ENCODE assay signal across 10 mouse cellular contexts in genomic region chr3:86195981-86196380, GRCm38 (mm10). TPM values are rescaled to one million over a fixed set of nuclear protein-coding genes. Genes with fewer than 3 reads are reported as not detected.
DNase-seq lines count a peak whose midpoint lies in the region; ATAC-seq lines count a peak whose summit lies in the region.
"Had no signal": no experiment of that assay in that cellular context is flagged by ENCODE, and none has a peak within 500 bp of the region (broad histone marks: within the 10 kb centered on the region; RNA-seq: fewer than 3 reads in every experiment).

No protein-coding gene starts in this region.

- H3K4me3 ChIP-seq in forebrain, embryonic 14.5 days (ENCODE audit: low read depth, low read length): no peak overlapping the region
- H3K4me3 ChIP-seq in forebrain, embryonic 12.5 days (replicated peaks): no peak overlapping the region
- no peak overlapping the region for H3K4me3 ChIP-seq in limb, embryonic 13.5 days
- no peak overlapping the region for H3K4me3 ChIP-seq in limb, embryonic 10.5 days
- H3K4me3 ChIP-seq in megakaryocyte, embryonic 14.5 days (replicated peaks): peak overlapping the region; percentile 70
- H3K4me3 ChIP-seq in liver, embryonic 12.5 days: no peak overlapping the region

- ATAC-seq in forebrain, embryonic 14.5 days: no peak
- no peak for ATAC-seq in forebrain, embryonic 12.5 days (ENCODE audit: low FRiP score)
- no peak for ATAC-seq in limb, embryonic 13.5 days (ENCODE audit: low FRiP score, low read depth)
- ATAC-seq in activated CD4-positive, CD25-positive, alpha-beta regulatory T cell, adult 4 months: no peak
- no peak for ATAC-seq in liver, embryonic 12.5 days

- H3K4me2 ChIP-seq in forebrain, embryonic 14.5 days (ENCODE audit: low read length): no peak overlapping the region
- H3K4me2 ChIP-seq in forebrain, embryonic 12.5 days: no peak overlapping the region
- 0 out of 2 replicates have a peak overlapping the region, but pooled peaks have one; percentile 4 for H3K4me2 ChIP-seq in limb, embryonic 13.5 days (replicated peaks)
- H3K4me2 ChIP-seq in liver, embryonic 12.5 days: no peak overlapping the region
- H3K4me2 ChIP-seq: liver, embryonic 11.5 days had no signal

- H3K27ac ChIP-seq in forebrain, embryonic 14.5 days (ENCODE audit: low read depth, low read length): no peak overlapping the region
- H3K27ac ChIP-seq in forebrain, embryonic 12.5 days: no peak overlapping the region
- H3K27ac ChIP-seq in limb, embryonic 13.5 days: no peak overlapping the region
- no peak overlapping the region for H3K27ac ChIP-seq in limb, embryonic 10.5 days
- no peak overlapping the region for H3K27ac ChIP-seq in liver, embryonic 12.5 days

- no peaks in the 10 kb centered on the region for H3K27me3 ChIP-seq in forebrain, embryonic 14.5 days (replicated peaks; ENCODE audit: control insufficient read depth, insufficient read depth, low read length)
- no peaks in the 10 kb centered on the region for H3K27me3 ChIP-seq in forebrain, embryonic 12.5 days
- no peaks in the 10 kb centered on the region for H3K27me3 ChIP-seq in limb, embryonic 13.5 days
- H3K27me3 ChIP-seq in limb, embryonic 10.5 days (ENCODE audit: low read depth, poor library complexity, severe bottlenecking): no peaks in the 10 kb centered on the region
- H3K27me3 ChIP-seq in megakaryocyte, embryonic 14.5 days (replicated peaks): no peaks in the 10 kb centered on the region
- H3K27me3 ChIP-seq in liver, embryonic 12.5 days (replicated peaks): no peaks in the 10 kb centered on the region

- WGBS in forebrain, embryonic 14.5 days: 41% methylated on average over 15 of the region's 15 CpGs
- 49% methylated on average over 15 of the region's 15 CpGs for WGBS in forebrain, embryonic 12.5 days
- 62% methylated on average over 15 of the region's 15 CpGs for WGBS in limb, embryonic 13.5 days
- WGBS in limb, embryonic 10.5 days: 52% methylated on average over 15 of the region's 15 CpGs
- 57% methylated on average over 15 of the region's 15 CpGs for WGBS in liver, embryonic 12.5 days (ENCODE audit: insufficient replicate concordance)

- no peak overlapping the region for H3K9ac ChIP-seq in forebrain, embryonic 14.5 days (ENCODE audit: low read length)
- no peak overlapping the region for H3K9ac ChIP-seq in forebrain, embryonic 12.5 days
- H3K9ac ChIP-seq in limb, embryonic 13.5 days: no peak overlapping the region
- no peak overlapping the region for H3K9ac ChIP-seq in liver, embryonic 12.5 days

- H3K4me1 ChIP-seq in forebrain, embryonic 14.5 days (ENCODE audit: control insufficient read depth, insufficient read depth, low read length): no peaks in the 10 kb centered on the region
- H3K4me1 ChIP-seq in forebrain, embryonic 12.5 days: no peaks in the 10 kb centered on the region
- H3K4me1 ChIP-seq in limb, embryonic 13.5 days: no peaks in the 10 kb centered on the region
- 0 out of 2 replicates have a peak, but pooled peaks cover 2% of the 10 kb centered on the region for H3K4me1 ChIP-seq in limb, embryonic 10.5 days
- peaks cover 30% of the 10 kb centered on the region for H3K4me1 ChIP-seq in megakaryocyte, embryonic 14.5 days
- no peaks in the 10 kb centered on the region for H3K4me1 ChIP-seq in liver, embryonic 12.5 days

- H3K9me3 ChIP-seq in forebrain, embryonic 14.5 days (replicated peaks; ENCODE audit: control insufficient read depth, low read length): no peaks in the 10 kb centered on the region
- H3K9me3 ChIP-seq in forebrain, embryonic 12.5 days: no peaks in the 10 kb centered on the region
- H3K9me3 ChIP-seq in limb, embryonic 13.5 days: no peaks in the 10 kb centered on the region
- H3K9me3 ChIP-seq in limb, embryonic 10.5 days (replicated peaks): no peaks in the 10 kb centered on the region
- no peaks in the 10 kb centered on the region for H3K9me3 ChIP-seq in megakaryocyte, embryonic 14.5 days
- H3K9me3 ChIP-seq in liver, embryonic 12.5 days (replicated peaks): no peaks in the 10 kb centered on the region

- H3K36me3 ChIP-seq in forebrain, embryonic 14.5 days (ENCODE audit: control insufficient read depth, insufficient read depth, low read length): no peaks in the 10 kb centered on the region
- no peaks in the 10 kb centered on the region for H3K36me3 ChIP-seq in forebrain, embryonic 12.5 days (replicated peaks)
- no peaks in the 10 kb centered on the region for H3K36me3 ChIP-seq in limb, embryonic 13.5 days
- H3K36me3 ChIP-seq in limb, embryonic 10.5 days: no peaks in the 10 kb centered on the region
- no peaks in the 10 kb centered on the region for H3K36me3 ChIP-seq in megakaryocyte, embryonic 14.5 days (replicated peaks; ENCODE audit: low read length)
- H3K36me3 ChIP-seq in liver, embryonic 12.5 days: no peaks in the 10 kb centered on the region

- DNase-seq in forebrain, embryonic 14.5 days (ENCODE audit: low spot score): peak; percentile 9
- no peak for DNase-seq in limb, embryonic 10.5 days (ENCODE audit: low spot score)
- DNase-seq in frontal cortex, postnatal 25 days (ENCODE audit: low spot score in 2 of 2): peak; percentile 3 to 9
- DNase-seq: gastrocnemius, postnatal 14 days had no signal

RNA-seq across cellular contexts. Expression of gene Lrba, which starts 28.5 kb away (rescaled TPM):
- polyA plus RNA-seq in forebrain, embryonic 14.5 days (2014; fragmentation: Nextera tagmentation; extraction: Ambion mirVana): 2.9 and 3.4 TPM in 2 replicates
- polyA plus RNA-seq in forebrain, embryonic 12.5 days (2016; fragmentation: Nextera tagmentation; extraction: Ambion mirVana): 4.2 and 4.4 TPM in 2 replicates
- 6.4 and 7.7 TPM in 2 replicates for polyA plus RNA-seq in limb, embryonic 13.5 days (2015; fragmentation: Nextera tagmentation; extraction: Ambion mirVana)
- 3.8 and 6.0 TPM in 2 replicates for polyA plus RNA-seq in limb, embryonic 10.5 days (2016; fragmentation: Nextera tagmentation; extraction: Ambion mirVana)
- polyA plus RNA-seq in megakaryocyte, embryonic 14.5 days (2012; ENCODE audit: insufficient read depth, low replicate concordance): 8.9 and 9.7 TPM in 2 replicates
- 10 to 100 TPM; 13.8 to 14.4 TPM for polyA plus RNA-seq in activated CD4-positive, CD25-positive, alpha-beta regulatory T cell, adult 4 months (2017; shearing (Covaris generic))
- 3.3 and 3.6 TPM in 2 replicates for polyA plus RNA-seq in liver, embryonic 12.5 days (2016; fragmentation: Nextera tagmentation; extraction: Ambion mirVana)

RNA-seq across cellular contexts. Expression of gene Rps3a1, which starts 53.5 kb away (rescaled TPM):
- 802 and 926 TPM in 2 replicates for polyA plus RNA-seq in forebrain, embryonic 14.5 days (2014; fragmentation: Nextera tagmentation; extraction: Ambion mirVana)
- 862 and 915 TPM in 2 replicates for polyA plus RNA-seq in forebrain, embryonic 12.5 days (2016; fragmentation: Nextera tagmentation; extraction: Ambion mirVana)
- polyA plus RNA-seq in limb, embryonic 13.5 days (2015; fragmentation: Nextera tagmentation; extraction: Ambion mirVana): 1,282 and 1,324 TPM in 2 replicates
- 1,202 and 1,379 TPM in 2 replicates for polyA plus RNA-seq in limb, embryonic 10.5 days (2016; fragmentation: Nextera tagmentation; extraction: Ambion mirVana)
- polyA plus RNA-seq in megakaryocyte, embryonic 14.5 days (2012; ENCODE audit: insufficient read depth, low replicate concordance): 14.5 and 291 TPM in 2 replicates
- polyA plus RNA-seq in activated CD4-positive, CD25-positive, alpha-beta regulatory T cell, adult 4 months (2017; shearing (Covaris generic)): 1,000 to 10,000 TPM; 2,716 to 4,539 TPM
- 1,175 and 1,195 TPM in 2 replicates for polyA plus RNA-seq in liver, embryonic 12.5 days (2016; fragmentation: Nextera tagmentation; extraction: Ambion mirVana)
